Mouse (Mus musculus): ENCODE measurements at regions not wholly inside any gene's neighbourhood (a gene's known extent, or its start where the extent isn't known, plus 50 kb on each side); places are given as distances from the start of the nearest gene placed in this dataset.

DNA sequence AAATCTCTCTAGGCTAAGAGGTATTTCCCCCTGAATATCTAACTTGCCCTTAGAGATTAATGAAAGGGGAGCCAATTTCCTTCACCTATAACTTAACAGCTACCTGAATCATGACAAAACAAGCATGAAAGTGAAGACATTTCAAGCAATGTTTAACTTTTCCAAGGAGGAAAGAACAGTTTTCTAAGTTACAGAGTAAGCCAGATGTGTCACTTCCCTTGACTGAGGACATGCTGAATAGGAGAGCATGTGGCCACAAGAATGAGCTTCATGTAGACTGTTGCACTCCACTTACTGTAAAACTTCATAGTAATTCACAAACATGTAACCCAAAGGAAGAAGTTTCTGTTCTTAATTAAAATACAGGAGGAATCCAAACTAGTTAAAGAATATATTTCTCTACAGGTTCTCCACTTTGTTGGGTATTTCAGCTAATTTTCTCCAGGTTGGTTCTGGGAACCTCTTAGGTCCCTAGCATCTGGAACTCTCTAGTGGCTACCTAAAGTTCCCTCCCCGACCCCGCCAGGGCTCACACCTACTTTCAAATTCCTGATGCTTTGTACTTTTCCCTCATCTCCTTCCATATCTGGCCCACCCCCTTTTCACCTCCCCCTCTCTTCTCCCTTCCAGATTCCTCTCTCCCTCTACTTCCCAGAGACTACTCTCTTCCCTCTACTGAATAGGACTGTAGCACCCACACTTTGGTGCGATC, 142.0 kb upstream of the Tyrp1 start:
- TF ChIP-seq CTCF (IDR thresholded peaks at IDR 0.05; ENCODE audit: low read depth, low read length) (no peak), POLR2A (IDR thresholded peaks at IDR 0.05; ENCODE audit: extremely low read depth, insufficient read depth, low read length) (no peak)

Measured in liver, adult 2 months (tissue).